Mouse (Mus musculus): Measurements from ENCODE around the gene Cd59b. TPM values are rescaled to one million over a fixed set of nuclear protein-coding genes. Genes with fewer than 3 reads are reported as not detected.
"Not testable (repeated sequence)": the region's sequence is repeated elsewhere in the genome, so short reads cannot be mapped to it uniquely, and the experiment has no call there.

The Cd59b gene
- total RNA-seq, 2 experiments from 2014 or later = not detected

- TF ChIP-seq CTCF (conservative IDR thresholded peaks at IDR 0.05) = no peak
- no peak for DNase-seq (ENCODE audit: low spot score in 2 of 2)
- Histone ChIP-seq H3K27ac (no peak overlapping the region), H3K4me3 (no peak overlapping the region)
Measured at GRCm38 (mm10) chr2:104093305-104093704, 23.7 kb downstream of the Cd59b start.

- no peak for TF ChIP-seq CTCF (conservative IDR thresholded peaks at IDR 0.05)
- Histone ChIP-seq H3K27ac (peak within 1 kb of the TSS; percentile 60; the same call in 1 of the 2 replicates), H3K4me3 (peak within 1 kb of the TSS; percentile 52)
- DNase-seq (ENCODE audit: low spot score in 2 of 2) = peak; percentile 35 to 70
Measured at GRCm38 (mm10) chr2:104095741-104096213, 26.1 kb downstream of the Cd59b start, which contains the start of gene Cd59a. Gene Cd59a, plus strand, starts transcription at chr2:104095801.

GRCm38 (mm10) chr2:104096256-104096655 lies 26.6 kb downstream of the Cd59b start:
- peak overlapping the region; percentile 60; the same call in 1 of the 2 replicates for H3K27ac ChIP-seq

GRCm38 (mm10) chr2:104096796-104097195 lies 27.1 kb downstream of the Cd59b start:
- H3K27ac ChIP-seq; DNase-seq (ENCODE audit: low spot score in 2 of 2); H3K4me3 ChIP-seq: not testable (repeated sequence)
- TF ChIP-seq CTCF (conservative IDR thresholded peaks at IDR 0.05) = 0 out of 2 replicates have a peak, but pooled peaks have one; percentile 12

More at GRCm38 (mm10) chr2:104096256-104096655, 26.6 kb downstream of the Cd59b start:
- H3K4me3 ChIP-seq = peak overlapping the region; percentile 52
- no peak for DNase-seq (ENCODE audit: low spot score in 2 of 2)
- no peak for TF ChIP-seq CTCF (conservative IDR thresholded peaks at IDR 0.05)

GRCm38 (mm10) chr2:104097396-104097795 lies 27.7 kb downstream of the Cd59b start:
- not testable (repeated sequence) for H3K4me3 ChIP-seq; DNase-seq (ENCODE audit: low spot score in 2 of 2); H3K27ac ChIP-seq

GRCm38 (mm10) chr2:104098529-104099230 lies 29.0 kb downstream of the Cd59b start:
- no peak for TF ChIP-seq CTCF (conservative IDR thresholded peaks at IDR 0.05)
- Histone ChIP-seq H3K27ac (no peak overlapping the region), H3K4me3 (no peak overlapping the region)
- DNase-seq (ENCODE audit: low spot score in 2 of 2) = no peak

- no peak overlapping the region for H3K27ac ChIP-seq
- no peak overlapping the region for H3K4me3 ChIP-seq
- no peak for TF ChIP-seq CTCF (conservative IDR thresholded peaks at IDR 0.05)
- DNase-seq (ENCODE audit: low spot score in 2 of 2) = no peak
Measured at GRCm38 (mm10) chr2:104099231-104099585, 29.6 kb downstream of the Cd59b start.

- H3K27ac ChIP-seq = no peak overlapping the region
- TF ChIP-seq CTCF (conservative IDR thresholded peaks at IDR 0.05) = no peak
- no peak overlapping the region for H3K4me3 ChIP-seq
- DNase-seq (ENCODE audit: low spot score in 2 of 2) = no peak
Measured at GRCm38 (mm10) chr2:104099946-104100345, 30.3 kb downstream of the Cd59b start.

GRCm38 (mm10) chr2:104104800-104105199 lies 35.2 kb downstream of the Cd59b start:
- DNase-seq (ENCODE audit: low spot score in 2 of 2) = no peak
- no peak overlapping the region for H3K27ac ChIP-seq
- H3K4me3 ChIP-seq = no peak overlapping the region
- no peak for TF ChIP-seq CTCF (conservative IDR thresholded peaks at IDR 0.05)

- not testable (repeated sequence) for H3K4me3 ChIP-seq; H3K27ac ChIP-seq; DNase-seq (ENCODE audit: low spot score in 2 of 2)
Measured at GRCm38 (mm10) chr2:104109021-104109420, 39.4 kb downstream of the Cd59b start.

- no peak overlapping the region for H3K4me3 ChIP-seq
- no peak for TF ChIP-seq CTCF (conservative IDR thresholded peaks at IDR 0.05)
- no peak overlapping the region for H3K27ac ChIP-seq
- no peak for DNase-seq (ENCODE audit: low spot score in 2 of 2)
Measured at GRCm38 (mm10) chr2:104109528-104109927, 39.9 kb downstream of the Cd59b start.

- Histone ChIP-seq H3K4me3 (no peak overlapping the region), H3K27ac (no peak overlapping the region)
- TF ChIP-seq CTCF (conservative IDR thresholded peaks at IDR 0.05) = no peak
- no peak for DNase-seq (ENCODE audit: low spot score in 2 of 2)
Measured at GRCm38 (mm10) chr2:104110031-104110430, 40.4 kb downstream of the Cd59b start.

GRCm38 (mm10) chr2:104111170-104111797 lies 41.6 kb downstream of the Cd59b start:
- H3K27ac ChIP-seq; H3K4me3 ChIP-seq; DNase-seq (ENCODE audit: low spot score in 2 of 2): not testable (repeated sequence)

GRCm38 (mm10) chr2:104113563-104113962 lies 43.9 kb downstream of the Cd59b start:
- H3K27ac ChIP-seq; DNase-seq (ENCODE audit: low spot score in 2 of 2); H3K4me3 ChIP-seq: not testable (repeated sequence)

All from layer of hippocampus, adult 2 months (tissue).